Mouse (Mus musculus) liver, embryonic 12.5 days (tissue): ENCODE measurements at regions not wholly inside any gene's neighbourhood (a gene's known extent, or its start where the extent isn't known, plus 50 kb on each side); places are given as distances from the start of the nearest gene placed in this dataset.
"Not testable (repeated sequence)": the region's sequence is repeated elsewhere in the genome, so short reads cannot be mapped to it uniquely, and the experiment has no call there.

Experiments used
- ATAC-seq: fragments of 200-750 bp; cut with Nextera tagmentation; 2 replicates; pipeline ENCODE4 v1.8.0; 2017; ENCODE audit warnings: moderate number of reproducible peaks, mild to moderate bottlenecking, moderate library complexity
- H3K27ac ChIP-seq: fragments of 300-500 bp; sonication (generic); 2 replicates; pipeline ENCODE4 v1.5.1; 2016; ENCODE audit warnings: mild to moderate bottlenecking
- H3K27me3 ChIP-seq: fragments of 300-500 bp; sonication (generic); replicated peaks from 2 replicates; pipeline ENCODE4 v1.6.1; 2016; ENCODE audit warnings: mild to moderate bottlenecking, moderate library complexity
- H3K36me3 ChIP-seq: fragments of 300-500 bp; sonication (generic); 2 replicates; pipeline ENCODE4 v1.6.1; 2016; ENCODE audit warnings: mild to moderate bottlenecking, moderate library complexity
- H3K4me1 ChIP-seq: fragments of 300-500 bp; sonication (generic); 2 replicates; pipeline ENCODE4 v1.6.1; 2016
- H3K4me2 ChIP-seq: fragments of 300-500 bp; sonication (generic); 2 replicates; pipeline ENCODE4 v1.6.1; 2016; ENCODE audit warnings: mild to moderate bottlenecking, moderate library complexity
- H3K4me3 ChIP-seq: fragments of 300-500 bp; sonication (generic); 2 replicates; pipeline ENCODE4 v1.5.1; 2016; ENCODE audit warnings: mild to moderate bottlenecking, moderate library complexity
- H3K9ac ChIP-seq: fragments of 300-500 bp; sonication (generic); 2 replicates; pipeline ENCODE4 v1.6.1; 2016; ENCODE audit warnings: mild to moderate bottlenecking, moderate library complexity
- H3K9me3 ChIP-seq: fragments of 300-500 bp; sonication (generic); replicated peaks from 2 replicates; pipeline ENCODE4 v1.6.1; 2016; ENCODE audit warnings: mild to moderate bottlenecking, moderate library complexity
- WGBS: fragments of 180-500 bp; shearing (Covaris S2); methylation state at CpG from one replicate; pipeline ENCODE4 v1.1.7; 2016; ENCODE audit not compliant: insufficient replicate concordance; 5-methylcytosine and 5-hydroxymethylcytosine counted together

GRCm38 (mm10) chr8:71026424-71026890 is 120.7 kb downstream of the Map1s start:
- H3K4me1 ChIP-seq, H3K27ac ChIP-seq, H3K27me3 ChIP-seq, H3K4me3 ChIP-seq, H3K36me3 ChIP-seq, H3K9me3 ChIP-seq, H3K9ac ChIP-seq: not testable (repeated sequence)
- H3K4me2 ChIP-seq, result peak overlapping the region; percentile 37; the same call in 1 of the 2 replicates
- peak; percentile 46; the same call in 1 of the 2 replicates for ATAC-seq
- whole genome bisulfite sequencing, result 7% methylated on average over 17 of the region's 17 CpGs

- H3K4me2 ChIP-seq, H3K27me3 ChIP-seq, H3K4me3 ChIP-seq, H3K27ac ChIP-seq, ATAC-seq, H3K4me1 ChIP-seq, H3K9me3 ChIP-seq, H3K9ac ChIP-seq, H3K36me3 ChIP-seq: not testable (repeated sequence)
- 66% methylated on average over 2 of the region's 2 CpGs for WGBS
Measured at GRCm38 (mm10) chr8:71028564-71028963, 122.8 kb downstream of the Map1s start.
